Mouse (Mus musculus): ENCODE results near the gene Olfr1261. TPM values are rescaled to one million over a fixed set of nuclear protein-coding genes. Genes with fewer than 3 reads are reported as not detected.

Olfr1261 gene
- total RNA-seq (2012; rRNA removed) = not detected in 2 replicates

DNA sequence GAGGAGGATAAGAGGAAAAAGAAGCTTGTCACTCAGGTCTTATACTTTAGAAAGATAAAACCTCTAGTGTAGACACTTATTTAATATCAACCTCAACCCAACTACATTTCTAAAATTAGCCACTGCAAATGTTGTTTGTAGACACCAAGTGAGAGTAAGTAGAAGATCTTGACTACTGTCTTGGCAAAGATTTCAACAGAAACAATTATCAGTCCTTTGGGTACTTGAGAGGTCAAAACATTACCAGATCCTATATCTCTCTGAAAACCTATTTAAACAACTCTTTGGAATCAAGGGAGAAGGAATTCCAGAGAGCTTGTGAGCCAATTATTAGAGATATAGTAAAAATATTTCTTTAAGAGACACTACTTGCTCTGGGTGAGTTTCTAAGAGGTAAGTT is at the start of gene Olfr1261:
TSS of gene Olfr1261 (plus strand) at position 301 of the 400 bp plus-strand sequence.
- no peak for DNase-seq (ENCODE audit: low read depth, low spot score)
- H3K36me3 ChIP-seq (ENCODE audit: control insufficient read depth, insufficient read depth, low read length, poor library complexity, severe bottlenecking) = no peaks in the 10 kb centered on the region
- TF ChIP-seq ZNF384 (IDR thresholded peaks at IDR 0.05; ENCODE audit: low read depth, low read length) (no peak), MAFK (IDR thresholded peaks at IDR 0.05; ENCODE audit: insufficient read depth, low read depth, low read length) (no peak), CHD2 (IDR thresholded peaks at IDR 0.05; ENCODE audit: low read depth, low read length) (no peak), HCFC1 (IDR thresholded peaks at IDR 0.05; ENCODE audit: borderline replicate concordance, insufficient read depth, low read length) (no peak), ZC3H11A (IDR thresholded peaks at IDR 0.05; ENCODE audit: borderline replicate concordance, low read depth, low read length) (no peak)
- H3K4me3 ChIP-seq (ENCODE audit: insufficient read depth in 1 of 2, low read depth in 1 of 2, low read length in 2 of 2, poor library complexity in 1 of 2, severe bottlenecking in 1 of 2) = no peak within 1 kb of the TSS
- no peaks in the 10 kb centered on the region for H3K9me3 ChIP-seq (ENCODE audit: control insufficient read depth, insufficient read depth, low read depth, low read length)
- no peak within 1 kb of the TSS for H3K27ac ChIP-seq (ENCODE audit: insufficient read depth, low read depth, low read length, poor library complexity, severe bottlenecking)
- in situ Hi-C loops (cut with MboI; ENCODE audit: low sequenced_read_pairs in 2 of 2, unreplicated experiment in 2 of 2) = no loop called here
- no peaks in the 10 kb centered on the region for H3K4me1 ChIP-seq (ENCODE audit: control insufficient read depth in 2 of 2, insufficient read depth in 2 of 2, low read length in 2 of 2, poor library complexity in 1 of 2)
- no peak within 1 kb of the TSS for H3K9ac ChIP-seq (ENCODE audit: insufficient read depth, low read depth, low read length, poor library complexity, severe bottlenecking)

DNA sequence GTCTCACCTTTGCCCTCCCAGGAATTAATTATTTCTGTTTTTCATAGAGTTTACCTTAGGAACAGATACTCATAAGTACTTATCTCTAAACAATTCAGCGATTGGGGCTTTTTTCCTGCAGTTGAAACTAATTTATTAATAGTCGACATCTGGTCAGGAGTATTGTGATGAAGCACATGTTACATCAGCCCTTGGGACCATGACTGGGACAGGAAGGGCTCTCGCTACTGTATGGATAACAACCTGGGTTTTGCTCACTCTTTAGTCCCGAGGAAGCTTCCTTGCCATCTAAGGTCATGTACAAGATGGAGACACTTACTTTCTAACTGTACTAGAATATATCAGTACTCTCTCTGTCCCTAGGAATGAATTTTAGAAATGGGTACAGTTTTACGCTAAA is 42.5 kb upstream of the Olfr1261 start, which contains the start of gene Olfr1259:
TSS of gene Olfr1259 (minus strand) at position 101 of the 400 bp plus-strand sequence.
- in situ Hi-C loops (cut with MboI; ENCODE audit: low sequenced_read_pairs in 2 of 2, unreplicated experiment in 2 of 2) = no loop called here
- no peak within 1 kb of the TSS for H3K9ac ChIP-seq (ENCODE audit: insufficient read depth, low read depth, low read length, poor library complexity, severe bottlenecking)
- H3K27ac ChIP-seq (ENCODE audit: insufficient read depth, low read depth, low read length, poor library complexity, severe bottlenecking) = no peak within 1 kb of the TSS
- DNase-seq (ENCODE audit: low read depth, low spot score) = no peak
- TF ChIP-seq ZNF384 (IDR thresholded peaks at IDR 0.05; ENCODE audit: low read depth, low read length) (no peak), CHD2 (IDR thresholded peaks at IDR 0.05; ENCODE audit: low read depth, low read length) (no peak), MAFK (IDR thresholded peaks at IDR 0.05; ENCODE audit: insufficient read depth, low read depth, low read length) (no peak), ZC3H11A (IDR thresholded peaks at IDR 0.05; ENCODE audit: borderline replicate concordance, low read depth, low read length) (no peak), HCFC1 (IDR thresholded peaks at IDR 0.05; ENCODE audit: borderline replicate concordance, insufficient read depth, low read length) (no peak)
- no peak within 1 kb of the TSS for H3K4me3 ChIP-seq (ENCODE audit: insufficient read depth in 1 of 2, low read depth in 1 of 2, low read length in 2 of 2, poor library complexity in 1 of 2, severe bottlenecking in 1 of 2)
- no peaks in the 10 kb centered on the region for H3K9me3 ChIP-seq (ENCODE audit: control insufficient read depth, insufficient read depth, low read depth, low read length)
- H3K36me3 ChIP-seq (ENCODE audit: control insufficient read depth, insufficient read depth, low read length, poor library complexity, severe bottlenecking) = no peaks in the 10 kb centered on the region
- no peaks in the 10 kb centered on the region for H3K4me1 ChIP-seq (ENCODE audit: control insufficient read depth in 2 of 2, insufficient read depth in 2 of 2, low read length in 2 of 2, poor library complexity in 1 of 2)

- in situ Hi-C loops (cut with MboI; ENCODE audit: low sequenced_read_pairs in 2 of 2, unreplicated experiment in 2 of 2) = no loop called here
- no peak within 1 kb of the TSS for H3K4me3 ChIP-seq (ENCODE audit: insufficient read depth in 1 of 2, low read depth in 1 of 2, low read length in 2 of 2, poor library complexity in 1 of 2, severe bottlenecking in 1 of 2)
- H3K27ac ChIP-seq (ENCODE audit: insufficient read depth, low read depth, low read length, poor library complexity, severe bottlenecking) = no peak within 1 kb of the TSS
- H3K4me1 ChIP-seq (ENCODE audit: control insufficient read depth in 2 of 2, insufficient read depth in 2 of 2, low read length in 2 of 2, poor library complexity in 1 of 2) = no peaks in the 10 kb centered on the region
- TF ChIP-seq MAFK (IDR thresholded peaks at IDR 0.05; ENCODE audit: insufficient read depth, low read depth, low read length) (no peak), ZNF384 (IDR thresholded peaks at IDR 0.05; ENCODE audit: low read depth, low read length) (no peak), ZC3H11A (IDR thresholded peaks at IDR 0.05; ENCODE audit: borderline replicate concordance, low read depth, low read length) (no peak), HCFC1 (IDR thresholded peaks at IDR 0.05; ENCODE audit: borderline replicate concordance, insufficient read depth, low read length) (no peak), CHD2 (IDR thresholded peaks at IDR 0.05; ENCODE audit: low read depth, low read length) (no peak)
- H3K9me3 ChIP-seq (ENCODE audit: control insufficient read depth, insufficient read depth, low read depth, low read length) = no peaks in the 10 kb centered on the region
- H3K9ac ChIP-seq (ENCODE audit: insufficient read depth, low read depth, low read length, poor library complexity, severe bottlenecking) = no peak within 1 kb of the TSS
- DNase-seq (ENCODE audit: low read depth, low spot score) = no peak
- no peaks in the 10 kb centered on the region for H3K36me3 ChIP-seq (ENCODE audit: control insufficient read depth, insufficient read depth, low read length, poor library complexity, severe bottlenecking)
Measured at GRCm38 (mm10) chr2:89974184-89974583, 16.8 kb upstream of the Olfr1261 start, which contains the start of gene Olfr1260. Olfr1260 (plus strand) TSS chr2:89974340.

- Histone ChIP-seq H3K4me1 (ENCODE audit: control insufficient read depth in 2 of 2, insufficient read depth in 2 of 2, low read length in 2 of 2, poor library complexity in 1 of 2) (no peaks in the 10 kb centered on the region), H3K9ac (ENCODE audit: insufficient read depth, low read depth, low read length, poor library complexity, severe bottlenecking) (no peak overlapping the region), H3K9me3 (ENCODE audit: control insufficient read depth, insufficient read depth, low read depth, low read length) (no peaks in the 10 kb centered on the region), H3K36me3 (ENCODE audit: control insufficient read depth, insufficient read depth, low read length, poor library complexity, severe bottlenecking) (no peaks in the 10 kb centered on the region), H3K4me3 (ENCODE audit: insufficient read depth in 1 of 2, low read depth in 1 of 2, low read length in 2 of 2, poor library complexity in 1 of 2, severe bottlenecking in 1 of 2) (no peak overlapping the region), H3K27ac (ENCODE audit: insufficient read depth, low read depth, low read length, poor library complexity, severe bottlenecking) (no peak overlapping the region)
- no peak for DNase-seq (ENCODE audit: low read depth, low spot score)
- TF ChIP-seq CHD2 (IDR thresholded peaks at IDR 0.05; ENCODE audit: low read depth, low read length) (no peak), MAFK (IDR thresholded peaks at IDR 0.05; ENCODE audit: insufficient read depth, low read depth, low read length) (no peak)
- in situ Hi-C loops (cut with MboI; ENCODE audit: low sequenced_read_pairs in 2 of 2, unreplicated experiment in 2 of 2) = no loop called here
Measured at GRCm38 (mm10) chr2:89977709-89978108, 13.3 kb upstream of the Olfr1261 start.

DNA sequence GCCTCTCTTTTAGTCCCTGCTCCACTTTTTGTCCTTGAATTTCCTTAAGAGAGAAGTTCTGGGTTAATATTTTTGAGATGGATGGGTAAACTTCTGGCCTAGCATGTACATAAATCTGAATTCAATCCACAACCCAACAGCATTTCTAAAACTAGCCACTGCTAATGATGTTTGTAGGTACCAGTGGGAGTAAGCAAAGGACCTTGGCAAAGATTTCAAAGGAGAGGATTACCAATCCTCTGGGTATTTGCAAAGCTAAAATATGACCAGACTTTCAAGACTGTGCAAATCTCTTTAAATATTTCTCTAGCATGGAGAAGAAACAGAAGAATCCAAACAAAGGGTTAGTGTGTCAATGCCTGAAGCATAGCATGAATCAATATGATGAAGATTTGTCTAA is 8.8 kb downstream of the Olfr1261 start, which contains the start of gene Olfr1262:
TSS of gene Olfr1262 (plus strand) at position 301 of the 400 bp plus-strand sequence.
- no peaks in the 10 kb centered on the region for H3K36me3 ChIP-seq (ENCODE audit: control insufficient read depth, insufficient read depth, low read length, poor library complexity, severe bottlenecking)
- H3K9ac ChIP-seq (ENCODE audit: insufficient read depth, low read depth, low read length, poor library complexity, severe bottlenecking) = no peak within 1 kb of the TSS
- in situ Hi-C loops (cut with MboI; ENCODE audit: low sequenced_read_pairs in 2 of 2, unreplicated experiment in 2 of 2) = no loop called here
- no peaks in the 10 kb centered on the region for H3K9me3 ChIP-seq (ENCODE audit: control insufficient read depth, insufficient read depth, low read depth, low read length)
- TF ChIP-seq CHD2 (IDR thresholded peaks at IDR 0.05; ENCODE audit: low read depth, low read length) = no peak
- TF ChIP-seq ZNF384 (IDR thresholded peaks at IDR 0.05; ENCODE audit: low read depth, low read length) = no peak
- TF ChIP-seq ZC3H11A (IDR thresholded peaks at IDR 0.05; ENCODE audit: borderline replicate concordance, low read depth, low read length) = no peak
- no peak for TF ChIP-seq MAFK (IDR thresholded peaks at IDR 0.05; ENCODE audit: insufficient read depth, low read depth, low read length)
- no peak for TF ChIP-seq HCFC1 (IDR thresholded peaks at IDR 0.05; ENCODE audit: borderline replicate concordance, insufficient read depth, low read length)
- no peak within 1 kb of the TSS for H3K27ac ChIP-seq (ENCODE audit: insufficient read depth, low read depth, low read length, poor library complexity, severe bottlenecking)
- DNase-seq (ENCODE audit: low read depth, low spot score) = no peak
- H3K4me1 ChIP-seq (ENCODE audit: control insufficient read depth in 2 of 2, insufficient read depth in 2 of 2, low read length in 2 of 2, poor library complexity in 1 of 2) = no peaks in the 10 kb centered on the region
- no peak within 1 kb of the TSS for H3K4me3 ChIP-seq (ENCODE audit: insufficient read depth in 1 of 2, low read depth in 1 of 2, low read length in 2 of 2, poor library complexity in 1 of 2, severe bottlenecking in 1 of 2)
